Mouse (Mus musculus): ENCODE results near the gene Cyp11a1.
A peak's percentile ranks its signal among the peaks of the same experiment; 100 is the strongest.

Cyp11a1 gene

DNA sequence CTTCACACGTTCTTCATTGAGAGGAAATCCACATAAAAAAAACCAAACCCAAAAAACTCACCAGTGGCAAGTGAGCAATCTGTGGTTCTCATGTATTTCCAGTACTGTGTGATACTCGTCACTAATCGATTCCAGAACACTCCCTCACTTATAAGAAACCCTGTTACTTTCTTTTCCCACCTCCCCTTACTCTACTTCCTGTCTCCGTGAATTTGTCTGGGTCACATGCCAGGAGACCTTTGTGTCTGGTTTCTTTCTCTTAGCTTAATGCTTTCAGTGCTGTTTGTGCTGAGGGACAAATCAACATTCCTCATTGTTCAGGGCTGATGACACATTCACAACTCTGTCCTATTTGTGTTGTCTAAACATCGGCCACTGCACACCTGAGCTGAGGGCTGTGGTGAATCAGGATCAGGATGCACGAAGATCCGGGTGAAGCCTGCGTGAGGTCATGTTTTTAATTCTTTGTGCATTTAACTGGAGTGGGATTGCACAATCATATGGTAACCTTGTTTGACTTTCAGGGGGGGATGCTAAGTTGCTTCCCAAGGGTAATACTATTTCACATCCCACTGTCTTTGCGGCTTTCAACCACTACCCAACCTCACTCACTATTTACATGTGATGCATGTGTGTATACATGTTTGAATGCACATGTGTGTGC, 33.3 kb upstream of the Cyp11a1 start:
- DNase-seq (ENCODE audit: low spot score), result no peak

DNA sequence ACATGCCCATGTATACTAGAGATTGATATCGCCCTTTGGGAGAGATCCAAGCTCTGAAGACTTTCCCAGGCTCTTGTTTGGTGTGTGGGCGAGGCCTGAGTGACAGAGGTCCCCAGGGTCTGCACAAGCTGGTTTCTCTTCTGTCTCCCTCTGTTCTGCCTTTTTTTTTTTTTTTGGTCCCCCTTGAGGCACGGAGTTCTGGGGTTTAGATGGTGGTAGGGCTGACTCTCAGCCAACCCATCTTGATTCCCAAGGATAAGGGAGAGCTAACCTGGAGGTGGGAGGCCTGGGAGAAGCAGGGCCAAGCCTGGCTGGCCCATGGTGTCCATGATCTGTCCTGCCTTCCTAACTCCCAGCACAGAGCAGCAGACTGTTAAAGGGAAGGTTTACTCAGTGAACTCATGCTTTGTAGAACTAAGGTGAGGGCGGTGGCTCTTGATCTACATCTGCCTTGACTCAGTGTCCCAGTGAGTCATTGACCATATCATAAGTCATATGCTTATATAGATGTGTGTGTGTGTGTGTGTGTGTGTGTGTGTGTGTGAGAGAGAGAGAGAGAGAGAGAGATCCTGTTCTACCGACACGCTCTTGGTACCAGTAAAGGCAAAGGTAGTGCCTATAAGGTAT, 32.7 kb upstream of the Cyp11a1 start:
- no peak for DNase-seq (ENCODE audit: low spot score)

DNA sequence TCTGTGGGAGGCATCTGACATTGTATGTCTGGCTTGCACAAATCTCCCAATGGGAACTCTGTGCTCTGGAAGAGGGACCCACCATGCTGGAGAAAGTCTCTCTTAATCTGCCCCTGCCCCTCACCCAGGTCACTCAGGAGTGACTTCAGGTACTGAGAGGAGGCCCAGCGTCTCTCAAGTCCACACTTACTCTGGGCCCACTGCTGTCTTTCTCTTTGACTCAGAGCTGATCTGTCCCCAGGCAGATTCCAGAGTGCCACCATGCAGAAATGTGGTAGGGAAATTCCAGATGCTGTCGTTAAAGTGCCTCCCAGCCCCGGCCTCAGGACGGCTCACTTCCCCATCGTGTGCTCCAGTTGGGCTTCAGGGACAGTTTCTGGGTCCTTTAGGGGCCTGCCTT, 32.0 kb upstream of the Cyp11a1 start:
- DNase-seq (ENCODE audit: low spot score), result no peak

DNA sequence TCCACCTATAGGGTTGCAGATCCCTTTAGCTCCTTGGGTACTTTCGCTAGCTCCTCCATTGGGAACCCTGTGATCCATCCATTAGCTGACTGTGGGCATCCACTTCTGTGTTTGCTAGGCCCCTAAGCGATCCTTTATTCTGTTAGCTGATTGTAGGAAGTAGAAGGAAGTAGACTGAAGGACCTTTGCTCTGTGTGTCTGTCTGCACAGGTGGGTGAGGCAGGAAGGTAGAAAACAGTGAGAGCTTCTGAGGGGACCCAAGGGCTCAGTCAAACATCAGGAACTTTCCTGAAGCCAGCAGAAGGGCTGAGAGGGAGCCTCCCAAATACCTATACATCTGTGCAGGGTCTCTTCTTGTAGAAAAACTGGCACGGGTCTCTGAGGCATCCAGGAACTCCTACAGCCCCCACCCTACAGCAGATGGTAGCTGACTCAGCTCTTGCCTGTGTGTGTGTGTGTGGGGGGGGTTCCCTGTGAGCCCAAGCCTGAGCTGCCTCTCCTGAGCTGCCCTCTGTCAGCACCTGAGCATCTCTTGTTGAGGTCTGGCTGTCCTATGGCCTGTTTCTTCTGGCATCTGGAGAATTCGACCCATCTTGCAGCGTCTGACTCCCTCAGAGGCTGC, 30.9 kb upstream of the Cyp11a1 start:
- DNase-seq (ENCODE audit: low spot score), result no peak

DNA sequence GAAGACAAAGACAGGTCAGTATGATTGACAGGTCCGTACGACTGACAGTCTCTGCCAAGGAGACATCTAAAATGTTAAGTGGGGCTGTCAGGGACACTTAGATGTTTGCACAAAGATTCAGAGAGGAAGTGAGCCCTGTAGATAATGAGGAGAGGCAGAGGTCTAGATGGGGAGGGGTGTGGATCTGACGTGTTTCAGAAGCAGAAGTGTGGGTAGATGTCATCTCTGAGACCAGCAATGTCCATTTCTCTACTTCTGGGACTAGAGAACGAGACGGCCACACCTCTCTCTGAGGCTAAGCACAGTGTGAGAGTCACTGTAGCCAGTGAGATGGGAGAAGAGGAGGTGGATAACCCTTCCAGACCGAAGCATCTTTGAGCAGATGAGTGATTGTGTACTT, 28.2 kb upstream of the Cyp11a1 start:
- no peak for DNase-seq (ENCODE audit: low spot score)

DNA sequence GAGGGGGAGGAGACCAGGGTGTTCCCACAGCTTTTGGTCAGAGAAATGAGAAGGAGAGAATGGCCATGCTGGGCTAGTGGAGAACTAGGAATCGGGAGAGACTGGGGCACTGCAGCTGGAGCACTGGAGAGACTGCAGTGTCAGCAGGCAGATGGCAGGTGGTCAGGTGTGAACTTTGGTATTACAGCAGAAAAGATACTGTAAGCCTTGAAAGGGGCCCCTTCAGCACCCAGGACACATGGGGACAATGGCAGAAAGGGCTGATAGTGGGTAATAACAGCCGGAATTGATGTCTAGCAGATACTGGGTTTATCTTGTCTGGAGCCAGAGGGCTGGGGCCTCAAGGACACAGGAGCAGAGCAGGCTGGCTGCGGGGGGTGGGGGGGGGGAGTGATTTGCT, 27.4 kb upstream of the Cyp11a1 start:
- DNase-seq (ENCODE audit: low spot score), result no peak

DNA sequence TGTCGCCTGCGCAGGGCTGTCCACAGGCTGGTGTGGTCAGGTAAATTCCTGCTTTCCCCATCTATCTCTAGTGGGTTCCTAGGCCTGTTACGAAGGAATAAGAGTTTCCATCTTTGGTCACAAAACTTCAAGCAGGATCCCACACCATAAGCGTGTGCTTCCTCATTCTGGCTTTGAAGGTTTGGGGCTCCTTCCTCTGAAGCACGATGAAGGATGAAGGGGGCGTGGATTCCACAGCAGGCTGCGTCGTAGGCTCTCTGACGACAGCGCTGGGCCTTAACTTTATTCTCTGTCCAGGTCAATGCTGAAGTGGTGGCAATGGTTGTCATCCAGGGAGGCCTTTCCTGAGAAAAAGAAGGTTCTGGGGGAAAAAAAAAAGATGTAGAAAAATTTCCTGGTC, 25.6 kb upstream of the Cyp11a1 start:
- DNase-seq (ENCODE audit: low spot score), result no peak

DNA sequence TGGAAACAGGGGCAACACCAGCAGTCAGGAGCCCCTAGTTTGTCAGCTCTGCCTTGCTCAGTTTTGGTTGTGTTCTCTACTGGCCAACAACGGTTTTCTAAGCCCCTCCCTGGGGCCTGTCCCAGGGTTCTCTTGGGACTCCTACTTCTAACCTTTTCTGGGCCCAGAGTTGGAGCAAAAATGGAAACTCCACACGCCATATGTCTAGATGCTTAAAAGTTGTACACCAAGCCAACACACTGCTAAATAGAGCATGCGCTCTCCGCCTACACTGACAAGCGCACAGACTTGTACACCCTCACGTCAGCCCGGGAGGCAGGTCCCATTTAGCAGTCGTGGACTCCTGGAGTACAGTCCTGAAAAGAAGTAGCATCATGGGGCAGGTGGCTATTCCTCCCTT, 20.9 kb upstream of the Cyp11a1 start:
- no peak for DNase-seq (ENCODE audit: low spot score)

DNA sequence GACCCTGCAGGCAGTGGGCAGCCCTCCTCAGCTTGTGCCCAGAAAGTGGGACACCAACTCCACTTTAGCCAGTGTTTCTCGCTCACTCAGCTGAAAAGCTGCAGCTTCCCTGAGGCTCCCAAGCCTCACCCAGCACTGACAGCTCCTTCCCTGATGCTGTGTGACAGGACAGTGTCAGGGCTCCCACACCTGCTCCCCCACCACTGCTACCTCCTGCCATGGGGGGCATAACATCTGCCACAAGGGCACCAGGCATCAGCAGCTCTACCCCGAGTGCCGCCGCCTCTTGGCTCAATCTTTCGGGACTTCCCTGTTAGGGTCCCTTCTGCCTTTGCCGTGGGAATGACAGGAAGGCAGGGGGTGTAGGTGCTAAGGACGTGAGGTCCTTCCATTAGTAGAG, 19.9 kb upstream of the Cyp11a1 start:
- no peak for DNase-seq (ENCODE audit: low spot score)

DNA sequence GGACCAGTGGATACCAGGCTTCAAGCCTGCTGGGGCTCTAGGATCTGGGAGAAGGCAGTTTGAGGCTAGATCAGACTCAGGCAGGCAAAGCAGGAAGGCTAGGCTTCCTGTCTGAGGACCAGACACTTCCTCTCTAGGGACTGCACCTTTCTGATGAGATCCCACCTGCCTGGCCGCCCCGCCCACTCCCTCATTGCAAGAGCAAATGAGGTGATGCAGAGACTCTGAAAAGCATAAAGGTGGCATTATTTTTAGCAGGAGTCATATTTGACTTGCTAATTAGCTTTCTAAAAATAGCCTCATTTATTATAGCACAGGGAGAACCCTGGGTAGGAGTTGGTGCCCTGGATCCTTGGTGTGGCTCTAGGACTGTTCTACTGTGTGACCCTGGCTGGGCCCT, 18.1 kb upstream of the Cyp11a1 start:
- DNase-seq (ENCODE audit: low spot score), result no peak

DNA sequence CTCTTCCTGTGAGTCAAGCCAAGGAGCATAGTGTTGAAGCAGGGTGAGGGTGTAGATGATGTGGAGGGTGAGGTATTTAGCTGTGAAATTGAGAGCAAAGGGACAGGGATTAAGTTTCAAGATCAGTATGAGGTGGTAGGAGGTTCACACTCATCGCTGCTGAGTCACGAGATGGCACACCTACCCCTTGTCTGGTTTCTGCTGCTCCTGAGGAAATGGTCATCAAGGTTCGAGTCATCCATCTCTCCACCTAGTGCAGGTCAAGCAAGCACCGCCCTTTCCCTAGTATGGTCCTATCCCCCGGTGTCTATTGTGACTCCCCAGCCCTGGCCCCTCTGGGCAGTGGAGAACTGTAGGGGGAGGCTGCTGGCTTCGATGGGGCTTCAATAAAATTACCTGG, 16.9 kb upstream of the Cyp11a1 start:
- DNase-seq (ENCODE audit: low spot score), result no peak

DNA sequence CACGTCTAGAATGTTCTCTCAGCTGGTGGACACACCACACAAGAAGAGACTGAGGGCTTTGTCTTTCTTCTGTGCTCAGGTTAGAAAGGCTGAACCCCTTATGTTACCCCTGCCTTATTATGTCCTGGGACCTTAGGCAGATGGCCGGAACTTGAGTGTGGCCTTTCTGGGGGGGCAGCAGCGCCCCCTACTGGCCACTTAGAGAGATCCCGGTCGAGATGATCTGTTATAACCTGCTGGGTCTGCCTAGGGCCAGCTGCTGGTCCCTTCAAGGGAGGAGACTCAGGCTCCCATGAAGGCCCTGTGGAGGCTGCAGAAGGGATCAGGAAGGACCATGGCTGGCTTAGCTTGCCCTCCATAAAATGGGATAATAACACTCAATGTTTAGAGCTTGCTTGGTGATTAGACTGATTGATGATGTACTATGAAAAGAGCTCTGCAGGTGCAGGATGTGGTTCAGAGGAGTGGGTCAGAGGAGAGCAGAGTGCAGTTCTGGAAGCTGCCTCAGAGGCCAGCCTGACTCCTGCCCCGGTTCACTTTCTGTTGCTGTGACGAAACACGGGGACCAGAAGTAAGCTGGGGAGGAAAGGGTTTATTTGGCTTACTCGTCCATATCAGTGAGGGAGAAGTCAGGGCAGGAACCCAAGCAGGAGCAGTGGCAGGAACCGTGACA, 15.6 kb upstream of the Cyp11a1 start:
- peak; percentile 49 for DNase-seq (ENCODE audit: low spot score)

DNA sequence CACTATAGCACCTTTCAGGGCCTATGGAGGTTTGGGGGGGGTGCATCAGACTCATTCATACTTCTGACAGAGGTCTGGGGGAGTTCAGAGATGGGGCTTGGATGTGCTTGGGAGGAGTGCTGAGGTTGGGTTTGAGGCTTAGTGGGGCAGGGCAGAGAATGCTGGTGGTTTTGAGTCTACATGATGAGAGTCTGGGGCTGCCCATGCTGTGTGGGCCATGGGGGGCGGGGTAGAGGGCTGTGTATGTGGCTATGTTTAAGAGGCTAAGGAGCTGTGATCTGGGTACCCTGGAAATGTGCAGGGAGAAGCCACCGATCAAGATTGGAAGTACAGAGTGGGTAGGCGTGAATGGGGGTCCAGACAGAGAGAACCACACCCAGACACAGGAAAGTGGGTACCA, 14.2 kb upstream of the Cyp11a1 start:
- DNase-seq (ENCODE audit: low spot score), result no peak

DNA sequence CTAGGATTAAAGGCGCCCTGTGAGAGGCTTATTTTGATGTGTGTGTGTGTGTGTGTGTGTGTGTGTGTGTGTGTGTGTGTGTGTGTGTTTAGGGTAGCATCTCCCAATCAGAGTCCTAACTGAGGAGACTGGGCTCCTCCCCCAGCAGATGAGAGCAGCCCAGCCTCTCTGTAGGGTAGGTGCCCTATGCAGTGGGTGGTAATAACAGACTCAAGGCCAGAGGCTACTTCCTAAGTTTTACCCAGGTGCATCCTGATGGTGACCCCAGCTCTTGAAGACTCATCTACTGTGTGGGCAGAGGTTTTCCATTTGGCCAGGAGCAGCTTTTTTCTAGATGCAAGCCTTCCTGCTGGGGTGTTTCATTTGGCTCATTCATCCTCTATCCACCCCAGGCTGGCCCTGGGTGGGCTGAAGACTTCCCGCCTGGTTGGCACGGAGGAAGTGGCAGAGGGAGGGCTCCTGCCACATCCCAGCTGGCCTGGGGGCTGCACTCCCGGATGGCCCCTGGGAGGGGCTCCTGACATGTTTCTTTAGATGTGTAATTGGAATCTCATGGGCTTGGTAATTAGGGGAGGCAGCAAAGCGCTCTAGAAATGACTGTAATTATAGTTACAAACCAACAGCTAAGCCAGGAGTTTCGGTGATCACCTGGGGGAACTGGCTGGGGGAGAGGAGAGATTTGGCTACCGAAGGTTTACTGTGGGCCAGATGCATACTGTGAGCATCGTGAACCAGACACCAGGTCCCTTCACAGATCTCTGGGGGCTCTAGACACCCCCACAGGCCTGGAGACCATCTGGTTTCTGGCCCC, 13.2 kb upstream of the Cyp11a1 start:
- no peak for DNase-seq (ENCODE audit: low spot score)

DNA sequence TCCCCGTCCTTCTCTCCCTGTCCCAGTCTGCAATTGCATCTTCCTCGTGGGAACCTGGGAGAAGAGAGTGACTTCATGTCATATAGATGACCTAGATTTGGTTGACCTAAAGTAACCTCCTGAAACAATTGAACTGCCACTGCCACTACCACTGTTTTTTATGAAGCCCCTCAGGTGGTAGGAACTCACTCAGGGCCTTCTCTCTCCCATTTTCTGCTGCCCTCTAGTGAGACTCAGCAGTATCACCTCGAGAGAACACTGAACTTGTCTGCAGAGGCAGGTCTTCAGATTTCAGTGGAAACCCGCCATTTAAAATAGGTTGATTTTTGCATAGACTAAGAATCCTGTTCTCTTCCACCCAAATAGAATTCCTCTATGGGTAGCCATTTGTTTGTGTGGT, 10.9 kb upstream of the Cyp11a1 start:
- no peak for DNase-seq (ENCODE audit: low spot score)

DNA sequence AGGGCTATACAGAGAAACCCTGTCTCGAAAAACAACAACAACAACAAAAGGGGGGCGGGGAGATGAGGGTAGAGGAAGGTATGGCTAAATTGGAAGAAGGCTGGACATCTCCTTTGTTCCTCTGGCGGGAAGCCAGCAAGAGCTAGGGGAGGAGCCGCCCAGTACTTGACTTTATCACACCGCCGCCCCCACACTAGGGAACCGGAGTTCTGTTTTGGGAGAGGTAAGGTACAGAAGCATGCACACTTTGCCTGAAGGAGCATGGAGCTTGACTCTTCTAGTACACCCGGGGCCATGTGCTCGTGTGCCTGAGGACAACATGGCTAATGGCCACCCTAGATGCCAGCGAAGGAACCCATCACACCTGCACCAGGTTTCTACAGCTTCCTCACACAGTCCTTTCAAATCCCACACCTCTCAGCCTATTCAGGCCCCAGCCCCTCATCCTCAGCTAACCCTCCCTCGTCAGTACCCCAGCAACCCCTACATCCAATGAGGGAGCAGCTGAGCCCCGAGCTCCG, 8.6 kb upstream of the Cyp11a1 start:
- no peak for DNase-seq (ENCODE audit: low spot score)

DNA sequence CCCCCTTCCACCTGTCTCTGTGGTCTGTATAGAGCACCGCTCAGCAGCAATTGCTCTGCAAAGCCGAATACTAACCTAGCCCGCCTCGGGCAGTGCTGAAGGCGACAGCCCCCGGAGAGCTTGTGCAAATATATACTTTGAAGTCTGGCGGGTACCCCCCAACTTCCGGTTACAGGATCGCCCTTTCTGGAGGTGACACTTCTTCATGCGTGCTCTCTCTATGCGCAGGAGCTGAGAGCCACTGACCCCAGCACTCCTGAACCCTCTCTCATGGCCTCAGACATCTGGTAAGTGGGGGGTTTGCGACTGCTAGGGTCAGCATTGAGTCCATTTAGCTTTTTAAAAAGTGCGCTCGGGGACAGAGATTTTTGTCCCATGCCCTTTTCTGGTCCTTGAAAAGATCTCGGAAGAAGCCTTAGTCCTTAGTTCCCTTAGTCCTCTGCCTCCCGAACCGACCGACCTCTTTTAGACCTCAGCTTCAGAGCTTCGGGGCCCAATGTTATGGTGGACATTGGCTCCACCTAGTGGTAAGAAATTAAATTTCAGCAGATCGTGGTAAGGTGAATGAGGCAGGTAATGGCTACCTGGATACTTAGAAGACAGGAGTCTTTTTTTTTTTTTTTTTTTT, 8.1 kb upstream of the Cyp11a1 start:
- DNase-seq (ENCODE audit: low spot score), result no peak

DNA sequence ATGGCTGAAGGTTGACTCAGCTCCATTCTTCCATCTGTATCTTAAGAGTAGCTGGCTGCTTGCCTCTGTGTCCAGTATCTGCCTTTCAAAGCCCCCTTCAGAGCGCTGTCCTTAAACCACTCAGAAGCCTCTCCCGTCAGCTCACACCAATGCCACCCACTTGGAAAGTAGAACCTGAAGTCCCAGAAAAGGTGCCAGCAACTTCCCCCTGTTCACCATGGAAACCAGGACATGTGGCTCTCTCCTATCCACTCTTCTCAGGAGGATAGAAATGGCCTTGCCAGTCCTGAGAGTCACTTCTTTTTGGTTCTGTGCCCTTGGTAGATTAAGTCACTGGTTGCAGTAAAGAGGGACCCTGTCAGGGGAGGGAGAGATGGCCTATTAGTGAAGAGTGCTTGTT, 7.5 kb upstream of the Cyp11a1 start:
- no peak for DNase-seq (ENCODE audit: low spot score)

DNA sequence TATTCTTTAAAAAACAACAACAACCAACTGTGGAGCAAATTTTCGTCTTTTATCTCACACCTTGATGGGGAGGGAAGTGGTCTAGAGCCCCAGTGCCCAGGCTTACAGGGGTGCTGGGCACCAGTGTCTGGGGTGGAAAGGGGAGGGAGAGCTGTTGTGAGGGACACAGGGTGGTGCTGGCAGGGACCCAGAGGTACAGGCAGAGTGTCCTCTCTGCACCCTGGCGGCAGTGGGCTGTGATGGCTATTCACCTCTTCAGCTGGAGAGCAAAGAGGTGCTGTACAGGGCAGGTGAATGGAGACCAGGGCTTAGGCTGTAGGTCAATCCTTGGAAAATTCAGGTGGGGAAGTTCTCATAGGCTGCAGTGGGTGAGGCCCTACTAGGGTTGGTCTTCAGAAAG, 6.5 kb upstream of the Cyp11a1 start:
- no peak for DNase-seq (ENCODE audit: low spot score)

DNA sequence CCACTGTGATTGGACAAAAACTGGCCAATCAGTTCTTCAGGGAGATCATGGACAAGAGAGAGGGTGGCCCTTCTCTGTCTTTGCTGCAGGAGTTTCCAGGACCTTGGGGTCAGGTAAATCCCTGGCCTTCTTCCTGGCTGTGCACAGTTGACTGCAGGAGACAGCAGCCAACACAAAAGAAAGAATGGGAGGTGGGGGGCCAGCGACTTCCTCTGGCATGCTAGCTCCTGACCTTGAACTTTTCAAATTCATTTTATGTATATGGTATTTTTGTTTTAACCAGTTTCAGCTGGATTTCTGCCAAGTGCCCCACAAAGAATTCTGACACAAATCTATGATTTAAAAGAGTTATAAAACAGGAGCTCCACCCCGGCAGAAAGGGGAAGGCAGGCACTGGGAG, 2.9 kb upstream of the Cyp11a1 start:
- no peak for DNase-seq (ENCODE audit: low spot score)

DNA sequence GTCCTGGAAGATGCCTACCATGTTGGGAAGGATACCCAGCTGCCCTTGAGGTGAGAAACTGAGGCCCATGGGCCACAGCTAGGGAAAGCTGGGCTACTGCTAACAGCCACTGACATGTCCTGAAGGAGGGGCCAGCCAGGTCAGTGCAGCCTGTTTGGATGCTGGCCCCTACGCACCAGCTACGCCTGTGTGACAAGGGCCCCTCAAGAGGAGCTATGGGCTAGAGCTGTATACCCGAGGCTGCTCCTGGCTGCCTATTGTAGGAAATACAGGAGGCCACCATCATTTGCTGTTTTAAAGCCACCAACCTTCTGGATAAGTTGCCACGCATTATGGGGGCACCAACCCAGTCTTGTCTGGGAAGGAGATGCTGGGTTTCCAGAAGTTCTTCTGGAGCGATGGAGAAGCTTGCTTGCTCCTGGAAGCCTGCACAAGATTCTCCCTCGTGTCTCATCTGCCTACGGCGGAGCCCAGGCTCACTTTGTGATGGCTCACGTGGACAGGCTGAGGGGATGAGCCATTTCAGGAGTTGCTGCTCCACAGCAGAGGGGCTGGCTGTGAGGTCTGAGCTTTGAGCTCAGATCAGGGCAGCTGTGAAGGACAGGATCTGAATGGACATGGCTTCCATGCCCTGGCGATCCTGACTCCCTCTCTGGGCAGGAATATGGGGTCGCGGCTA, 2.3 kb downstream of the Cyp11a1 start:
- DNase-seq (ENCODE audit: low spot score), result no peak
